Mouse (Mus musculus): ENCODE data around the gene Tha1.
A peak's percentile ranks its signal among the peaks of the same experiment; 100 is the strongest.

The Tha1 gene

DNA sequence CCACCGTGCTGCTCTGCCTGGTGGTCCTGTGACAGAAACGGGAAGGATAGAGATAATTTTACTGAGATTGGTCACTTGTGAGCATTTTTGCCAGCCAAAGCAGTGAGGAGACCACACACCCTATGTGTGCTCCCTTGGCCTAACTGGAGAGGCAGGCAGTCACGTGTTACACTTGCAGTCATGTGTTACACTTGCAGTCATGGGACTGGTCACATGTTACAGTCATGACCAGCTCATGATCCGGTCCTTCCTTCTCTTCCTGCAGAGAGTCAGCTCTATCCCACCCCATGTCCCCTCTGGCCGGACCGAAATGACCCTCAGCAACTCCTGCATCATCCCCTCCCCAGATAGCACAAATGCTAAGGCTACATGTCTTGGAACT, 7.7 kb upstream of the Tha1 start:
- DNase-seq = no peak

- DNase-seq = no peak
Measured at GRCm38 (mm10) chr11:117880336-117880976, 7.2 kb upstream of the Tha1 start.

GRCm38 (mm10) chr11:117879676-117880075, 6.4 kb upstream of the Tha1 start:
- no peak for DNase-seq

- no peak for DNase-seq
Measured at GRCm38 (mm10) chr11:117878892-117879291, 5.6 kb upstream of the Tha1 start.

GRCm38 (mm10) chr11:117877917-117878745, 4.8 kb upstream of the Tha1 start:
- DNase-seq = peak; percentile 44

GRCm38 (mm10) chr11:117875681-117876080, 2.4 kb upstream of the Tha1 start:
- DNase-seq = no peak

DNA sequence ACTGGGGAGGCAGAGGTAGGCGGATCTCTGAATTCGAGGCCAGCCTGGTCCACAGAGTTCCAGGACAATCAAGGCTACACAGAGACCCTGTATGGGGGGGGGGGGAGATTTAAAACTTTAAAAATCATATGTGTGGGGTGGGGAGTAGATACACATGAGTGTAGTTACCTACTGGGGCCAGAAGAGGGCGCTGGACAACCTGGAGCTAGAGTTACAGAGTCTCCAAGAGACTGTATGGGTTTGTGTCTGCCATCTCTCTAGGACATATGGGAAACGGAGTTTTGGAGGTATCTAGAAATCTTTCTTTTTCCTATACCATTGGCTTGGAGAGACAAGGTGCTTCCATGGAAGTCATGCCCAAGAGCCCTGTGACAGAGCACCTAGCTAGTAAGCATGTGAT, 1.1 kb upstream of the Tha1 start:
- peak; percentile 34 for DNase-seq

DNA sequence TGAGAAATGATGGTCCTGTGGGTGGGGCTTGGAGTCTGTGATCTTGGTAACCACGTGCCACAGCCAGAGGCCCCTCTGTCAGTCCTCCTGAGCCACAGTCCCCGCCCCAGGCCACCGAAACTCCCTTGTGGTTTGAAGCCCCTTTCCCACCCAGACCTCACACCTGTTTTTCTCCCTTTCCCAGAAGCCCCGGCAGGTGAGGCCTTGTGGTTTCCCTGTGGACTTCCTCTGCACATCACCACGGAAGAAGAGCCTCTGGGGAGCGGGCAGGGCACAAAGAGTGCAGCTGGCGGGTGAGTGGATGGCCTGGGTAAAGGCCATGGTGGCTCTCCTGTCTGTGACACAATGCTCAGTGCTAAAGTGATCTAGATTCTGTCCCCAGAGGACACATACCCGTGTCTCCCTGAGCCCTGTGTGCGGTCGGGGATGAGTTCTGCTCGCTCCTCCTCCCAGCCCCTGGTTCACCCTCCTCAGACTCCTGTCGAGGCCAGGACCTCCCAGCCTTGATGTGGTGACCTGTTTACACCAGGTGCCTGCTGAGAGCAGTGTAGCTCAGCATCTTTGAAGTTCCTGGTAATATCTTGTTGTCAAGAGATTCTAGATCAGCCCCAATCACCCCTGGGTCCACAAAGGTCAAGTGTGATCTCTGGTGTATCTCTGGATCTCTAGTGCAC, 1.2 kb downstream of the Tha1 start:
- DNase-seq = no peak

DNA sequence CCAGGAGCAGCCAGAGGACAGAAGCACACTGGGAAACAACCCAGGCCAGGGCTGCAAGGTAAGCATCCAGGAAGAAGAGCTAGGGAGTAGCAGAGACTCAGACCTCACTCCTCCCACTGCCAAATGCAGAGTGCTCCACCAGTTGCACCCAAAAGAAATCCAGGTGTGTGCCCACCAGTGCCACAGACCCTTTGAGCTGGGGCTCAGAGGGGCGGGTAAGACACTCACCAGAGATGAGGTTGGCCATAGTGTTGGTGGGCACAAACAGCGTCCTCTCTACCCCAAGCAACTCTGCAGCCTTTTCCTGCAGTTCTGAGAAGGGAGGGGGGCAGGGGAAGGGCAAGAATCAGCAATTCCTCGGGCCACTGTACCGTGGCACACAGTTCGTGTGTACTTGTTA, 1.9 kb downstream of the Tha1 start:
- DNase-seq = no peak

DNA sequence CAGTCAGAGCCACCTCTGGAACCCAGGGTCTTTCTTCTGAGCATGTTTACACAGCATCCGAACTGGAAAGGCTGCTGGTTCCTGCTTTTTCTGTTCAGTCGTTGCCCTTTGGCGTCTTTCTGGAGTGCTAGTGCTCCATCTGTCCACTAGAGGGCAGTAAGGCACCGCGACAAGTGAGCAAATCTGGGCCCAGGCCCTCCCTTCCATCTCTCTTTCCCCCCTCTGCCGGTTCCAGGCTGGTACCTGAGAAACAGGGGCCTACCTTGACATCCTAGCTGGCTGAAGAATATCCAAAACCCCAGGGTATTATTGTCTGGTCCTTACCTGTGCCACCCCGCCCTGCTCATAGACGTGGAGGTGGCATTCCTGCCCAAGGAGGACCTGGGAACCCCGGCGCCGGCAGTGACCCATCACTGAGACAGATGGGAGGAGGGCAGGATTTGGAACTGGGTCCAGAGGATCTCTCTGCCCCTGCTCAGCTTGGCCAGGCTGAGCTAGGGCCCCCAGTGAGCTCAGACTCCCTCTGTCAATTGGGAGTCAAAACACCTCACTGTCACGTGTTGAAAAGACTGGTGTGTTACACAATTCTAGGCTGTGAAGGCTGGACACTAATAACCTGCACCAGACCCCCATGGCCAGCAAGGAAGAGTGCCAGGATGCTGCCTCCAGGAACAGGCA, 2.5 kb downstream of the Tha1 start:
- peak; percentile 69 for DNase-seq

DNA sequence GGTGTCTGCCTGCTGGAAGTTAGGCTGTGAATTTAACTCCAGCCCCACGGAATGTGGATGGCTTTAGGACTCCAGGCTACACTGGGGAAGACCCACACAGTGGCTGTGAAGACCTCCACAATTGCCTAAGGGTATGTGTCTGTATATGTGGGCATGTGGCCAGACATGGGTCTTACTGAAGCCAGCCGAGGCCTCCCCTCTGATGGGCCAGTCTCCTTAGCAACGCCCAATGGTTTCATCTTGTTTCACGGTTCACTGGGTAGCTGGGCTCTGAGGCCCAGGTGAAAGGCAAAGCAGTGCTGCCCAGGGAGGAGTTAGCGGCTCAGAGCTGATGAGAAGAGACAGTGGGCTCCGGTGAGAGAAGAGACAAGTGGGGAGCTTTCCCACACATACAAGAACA, 7.3 kb downstream of the Tha1 start:
- DNase-seq = no peak

GRCm38 (mm10) chr11:117864805-117865204, 8.5 kb downstream of the Tha1 start:
- no peak for DNase-seq

GRCm38 (mm10) chr11:117863174-117863856, 10.0 kb downstream of the Tha1 start:
- no peak for DNase-seq

- peak; percentile 15 for DNase-seq
Measured at GRCm38 (mm10) chr11:117860601-117861000, 12.7 kb downstream of the Tha1 start, which contains the start of gene Tmem235. Tmem235 (plus strand) TSS chr11:117860752.

GRCm38 (mm10) chr11:117858392-117858791, 14.9 kb downstream of the Tha1 start:
- no peak for DNase-seq

GRCm38 (mm10) chr11:117857462-117857861, 15.8 kb downstream of the Tha1 start:
- no peak for DNase-seq

DNA sequence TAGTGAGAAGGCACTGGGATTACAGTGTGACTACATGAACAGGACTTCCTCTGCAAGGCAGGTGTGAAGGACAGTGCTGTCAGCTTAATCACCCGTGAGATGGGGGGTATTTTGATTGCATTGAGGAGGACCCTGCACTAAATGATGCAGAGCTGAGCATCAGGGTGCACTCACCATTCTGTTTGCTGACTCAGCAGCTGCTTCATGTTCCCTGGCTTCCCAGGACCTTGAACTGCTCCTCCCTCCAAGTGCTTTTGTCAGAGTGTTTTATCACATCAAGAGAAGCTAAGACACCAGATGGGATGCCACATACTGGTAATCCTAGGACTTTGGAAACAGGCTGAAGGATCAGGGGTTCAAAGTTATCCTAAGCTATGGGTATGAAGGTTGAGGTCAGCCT, 17.3 kb downstream of the Tha1 start:
- no peak for DNase-seq

DNA sequence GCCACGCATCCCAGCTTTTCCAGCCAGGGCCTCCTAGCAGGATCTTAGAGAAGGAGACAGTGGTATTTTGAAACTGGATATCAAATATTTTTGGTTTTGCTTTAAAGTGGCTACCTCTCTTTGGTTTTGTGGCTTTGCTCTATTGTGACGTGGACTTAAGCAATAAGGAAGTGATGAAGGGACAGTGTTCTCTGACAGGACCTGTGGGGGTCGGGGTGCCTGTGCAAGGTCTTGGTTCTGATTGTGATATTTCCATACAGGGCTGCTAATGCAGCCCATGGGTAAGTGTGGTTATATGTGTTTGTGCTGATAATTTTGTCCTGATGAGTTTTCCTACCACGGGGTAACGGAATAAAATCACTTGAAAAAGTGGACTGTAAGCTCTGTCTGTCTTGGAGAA, 17.9 kb downstream of the Tha1 start:
- no peak for DNase-seq

DNA sequence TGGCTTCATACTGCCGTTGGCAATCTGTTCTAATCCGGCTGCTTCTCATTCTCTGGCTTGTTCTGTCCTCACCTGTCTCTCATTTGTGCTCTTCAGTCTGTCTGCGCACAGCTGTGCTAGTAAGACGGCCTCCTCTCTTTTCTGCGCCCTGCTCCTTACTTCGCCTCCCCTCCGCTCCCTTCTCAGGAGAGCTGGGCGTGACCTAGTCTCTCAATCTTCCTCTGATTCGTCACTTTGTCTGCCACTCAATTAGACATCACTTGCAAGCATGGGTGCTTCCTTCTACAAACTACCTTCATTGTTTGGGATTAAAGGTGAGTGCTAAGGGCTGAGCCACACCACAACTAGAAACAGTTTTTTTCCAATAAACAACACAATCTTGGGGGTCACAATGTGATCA, 19.0 kb downstream of the Tha1 start:
- DNase-seq = no peak

GRCm38 (mm10) chr11:117852875-117853274, 20.4 kb downstream of the Tha1 start:
- no peak for DNase-seq

DNA sequence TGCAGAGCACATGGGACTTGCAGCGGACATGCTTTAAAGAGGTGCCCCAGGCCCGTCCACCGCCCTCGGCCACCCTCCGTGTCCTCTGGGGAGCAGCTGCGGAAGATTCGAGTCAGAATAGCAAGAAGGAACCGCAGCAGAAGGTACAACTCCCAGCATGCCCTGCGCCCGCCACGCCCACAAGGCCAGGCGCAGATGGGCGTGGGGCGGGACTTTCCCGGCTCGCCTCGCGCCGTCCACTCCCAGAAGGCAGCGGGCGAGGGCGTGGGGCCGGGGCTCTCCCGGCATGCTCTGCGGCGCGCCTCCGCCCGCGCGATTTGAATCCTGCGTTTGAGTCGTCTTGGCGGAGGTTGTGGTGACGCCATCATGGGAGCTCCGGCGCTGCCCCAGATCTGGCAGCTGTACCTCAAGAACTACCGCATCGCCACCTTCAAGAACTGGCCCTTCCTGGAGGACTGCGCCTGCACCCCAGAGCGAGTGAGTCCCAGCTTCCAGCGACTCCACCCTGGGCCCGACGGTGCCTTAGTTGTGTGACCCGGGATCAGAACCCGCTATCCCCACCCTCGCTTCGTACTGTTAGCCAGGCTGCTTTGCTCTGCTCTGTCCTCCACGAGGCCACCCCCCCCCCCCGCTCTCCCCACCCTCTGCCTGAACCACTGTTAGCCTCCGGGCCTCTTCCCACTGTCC, 24.2 kb downstream of the Tha1 start, which contains the start of gene Birc5:
Birc5 (plus strand) TSS at position 267 of the 687 bp plus-strand sequence.
- peak; percentile 97 for DNase-seq
